Mouse (Mus musculus): ENCODE data around the gene Tacc2.

The Tacc2 gene

DNA sequence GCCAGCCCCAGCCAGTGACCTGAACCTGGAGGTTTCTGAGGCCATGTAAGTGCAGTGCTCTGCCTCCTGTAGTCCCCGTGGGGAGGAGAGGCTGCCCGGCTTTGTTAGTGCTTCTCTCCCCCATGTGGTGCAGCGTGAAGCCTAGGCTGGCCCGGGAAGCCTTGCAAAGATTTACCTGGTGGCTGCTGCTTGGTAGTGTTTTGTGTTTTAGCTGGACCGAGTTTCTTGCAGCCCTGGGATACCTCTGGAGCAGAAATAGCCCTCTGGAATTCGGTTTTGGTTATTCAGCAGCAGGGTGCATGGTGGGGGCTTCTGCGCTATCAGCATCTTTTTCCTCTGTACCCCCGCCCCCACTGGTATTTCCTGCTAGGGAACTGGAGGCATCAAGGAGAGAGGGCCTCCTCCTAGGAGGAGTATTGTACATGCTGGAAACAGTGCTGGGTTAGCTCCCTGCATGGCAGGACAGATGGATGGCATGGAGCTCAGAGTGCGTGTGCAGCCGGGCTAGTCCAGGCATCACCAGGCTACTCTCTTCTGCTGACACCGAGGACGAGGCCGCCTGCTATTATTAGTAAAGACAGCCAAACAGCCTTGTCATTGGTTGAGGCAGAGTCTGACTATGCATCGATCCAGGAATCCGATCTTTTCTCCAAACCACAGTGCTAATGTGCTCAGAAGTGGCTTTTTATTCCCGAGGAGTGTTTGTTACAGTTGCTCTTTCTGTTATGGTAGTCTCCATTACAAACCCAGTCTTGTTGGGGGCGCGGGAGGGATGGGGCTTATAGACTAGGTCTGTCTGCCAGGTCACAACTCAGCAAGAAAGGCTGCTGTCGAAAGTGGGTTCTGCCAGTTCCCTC is 115.9 kb downstream of the Tacc2 start:
- DNase-seq, result peak; percentile 34

DNA sequence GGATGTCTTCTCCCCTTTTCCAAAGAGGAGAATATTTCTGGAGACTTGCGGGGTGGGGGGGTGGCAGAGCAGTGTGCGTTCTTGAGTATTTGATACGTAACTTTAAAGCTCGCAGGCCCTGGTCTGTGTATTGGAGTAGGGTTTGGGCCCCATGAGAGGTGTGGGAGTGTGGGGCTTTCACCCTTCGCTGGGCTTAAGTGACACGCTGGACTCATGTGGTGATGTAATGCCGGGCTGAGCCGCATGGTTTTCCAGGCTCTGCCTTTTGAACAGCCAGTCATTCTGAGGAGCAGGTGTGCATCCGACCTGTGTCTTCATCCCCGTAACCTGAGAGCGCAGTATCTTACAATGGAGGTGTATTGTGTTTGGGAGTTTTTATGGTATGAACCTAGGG is 116.6 kb downstream of the Tacc2 start:
- no peak for DNase-seq

DNA sequence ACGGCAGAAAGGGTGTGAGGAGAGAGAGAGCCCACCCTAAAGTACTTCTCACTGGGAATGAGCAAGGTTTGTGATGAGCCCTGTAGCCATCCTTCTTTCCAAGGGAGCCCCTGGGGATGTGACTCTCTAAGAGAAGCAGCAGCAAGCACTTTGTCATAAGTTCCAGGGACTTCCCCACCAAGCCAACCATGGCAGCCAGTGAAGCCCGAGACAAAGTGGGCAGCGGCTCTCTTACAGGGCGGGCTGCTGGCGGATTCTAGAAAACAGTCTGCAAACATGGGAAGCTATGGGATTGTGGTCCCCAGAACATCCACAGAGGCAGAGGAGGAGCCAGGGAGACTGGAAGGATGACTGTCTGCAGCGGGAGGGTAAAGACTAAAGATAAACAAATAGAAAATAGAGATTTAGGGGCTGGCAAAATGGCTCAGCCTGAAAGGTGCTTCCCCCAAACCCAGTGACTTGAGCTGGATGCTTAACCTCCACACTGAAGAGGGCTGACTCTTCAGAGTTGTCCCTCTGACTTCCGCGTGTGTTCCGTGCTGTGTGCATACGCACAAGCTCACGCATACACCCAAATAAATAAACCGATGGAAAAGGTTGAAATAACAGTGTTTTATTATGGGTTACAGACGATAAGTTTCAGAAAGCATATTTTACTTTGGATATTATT is 118.6 kb downstream of the Tacc2 start:
- DNase-seq, result no peak

DNA sequence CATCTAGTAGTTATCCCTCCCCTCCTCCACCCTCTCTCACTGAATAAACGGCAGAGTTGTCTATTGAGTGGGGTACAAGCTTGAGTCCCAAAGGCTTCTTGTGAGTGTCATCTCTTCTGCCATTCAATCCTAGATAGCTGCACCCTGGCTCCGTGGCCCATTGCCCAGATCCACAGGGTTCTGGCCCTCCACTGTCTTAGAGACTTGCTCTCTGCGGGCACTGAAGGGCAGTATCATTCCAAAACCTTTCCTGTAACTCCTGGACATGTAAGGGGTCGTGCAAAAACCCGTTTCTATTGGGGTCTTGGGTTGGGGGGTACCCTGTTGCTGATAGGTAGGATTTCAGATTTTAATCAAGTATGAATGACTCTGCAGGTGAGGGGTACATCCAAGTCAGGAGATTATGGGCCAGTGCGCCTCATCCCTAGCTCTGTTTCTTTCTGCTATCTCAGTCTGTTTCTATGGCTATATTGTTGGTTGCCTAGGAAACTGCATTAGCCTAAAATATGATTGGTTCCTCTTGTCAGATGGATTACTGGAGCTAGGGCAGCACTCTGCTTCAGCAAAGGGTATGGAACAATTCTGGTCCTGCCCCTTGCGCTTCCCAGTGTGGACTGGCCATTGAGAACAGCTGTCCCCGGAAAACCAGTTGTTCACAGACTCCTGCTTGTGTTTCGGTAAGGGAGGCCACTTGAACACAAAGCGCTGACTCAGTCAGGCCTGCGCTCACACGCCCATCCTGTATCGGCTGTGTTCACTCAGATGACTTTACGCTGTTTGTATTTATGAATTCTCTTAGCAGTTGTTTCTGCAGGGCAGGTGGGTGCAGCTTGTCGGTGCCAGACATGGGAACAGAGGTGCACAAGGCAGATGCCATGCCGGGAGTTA is 119.4 kb downstream of the Tacc2 start:
- DNase-seq, result no peak

DNA sequence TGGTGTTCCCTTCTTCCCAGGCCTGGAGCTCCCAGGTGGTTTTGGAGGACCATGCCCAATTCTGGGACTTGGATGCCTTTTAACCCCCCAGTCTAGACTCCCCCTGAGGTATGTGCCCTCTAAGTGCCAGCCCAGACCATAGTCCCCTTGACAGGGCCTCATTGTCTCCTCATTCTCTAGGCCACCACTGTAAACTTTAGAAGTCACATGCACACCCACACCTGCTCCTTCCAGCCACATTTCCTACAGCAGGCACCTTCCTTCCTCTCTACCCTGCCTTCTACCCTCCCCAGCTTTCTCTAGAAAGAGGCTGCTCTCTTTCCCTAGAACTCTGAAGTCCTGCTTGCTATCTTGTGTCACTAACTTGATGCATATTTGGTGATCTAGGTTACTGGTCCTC is 121.2 kb downstream of the Tacc2 start:
- no peak for DNase-seq

DNA sequence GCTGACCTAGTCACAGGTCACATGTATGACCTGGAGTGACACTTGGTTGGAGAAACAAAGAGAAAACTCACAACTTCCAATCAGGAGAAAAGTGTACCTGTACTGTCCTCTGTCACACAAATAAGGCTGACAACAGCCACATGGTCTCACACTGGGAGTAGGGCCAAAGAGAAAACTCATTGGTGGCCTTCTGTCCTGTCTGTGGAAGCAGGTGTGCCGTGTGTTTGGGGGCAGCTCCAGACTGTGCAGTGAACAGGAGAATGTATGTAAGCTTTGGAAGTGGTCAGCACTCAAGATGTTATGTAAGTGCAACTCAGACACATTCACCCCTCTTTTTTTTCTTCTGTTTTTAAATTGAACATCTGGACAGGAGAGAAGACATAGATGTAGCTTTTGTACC is 124.1 kb downstream of the Tacc2 start:
- DNase-seq, result no peak

DNA sequence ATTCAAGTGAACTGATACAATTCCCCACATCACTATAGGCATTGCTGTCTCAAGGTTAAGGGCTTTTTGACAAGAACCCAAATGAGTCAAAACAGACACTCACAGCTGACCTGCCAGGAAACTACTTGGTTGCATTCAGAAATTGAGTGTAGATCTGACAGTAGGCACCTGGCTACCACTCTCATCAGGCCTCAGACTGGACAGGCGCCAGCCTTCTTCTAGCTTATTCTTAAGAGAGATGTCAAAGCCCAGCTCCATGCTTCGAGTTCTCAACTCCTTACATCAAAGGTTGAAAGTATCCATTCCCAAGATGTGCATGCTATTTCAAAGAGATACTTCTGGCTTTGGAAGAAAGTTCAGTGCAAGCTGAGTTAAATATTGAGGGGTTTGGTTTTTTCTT is 128.0 kb downstream of the Tacc2 start:
- DNase-seq, result no peak

DNA sequence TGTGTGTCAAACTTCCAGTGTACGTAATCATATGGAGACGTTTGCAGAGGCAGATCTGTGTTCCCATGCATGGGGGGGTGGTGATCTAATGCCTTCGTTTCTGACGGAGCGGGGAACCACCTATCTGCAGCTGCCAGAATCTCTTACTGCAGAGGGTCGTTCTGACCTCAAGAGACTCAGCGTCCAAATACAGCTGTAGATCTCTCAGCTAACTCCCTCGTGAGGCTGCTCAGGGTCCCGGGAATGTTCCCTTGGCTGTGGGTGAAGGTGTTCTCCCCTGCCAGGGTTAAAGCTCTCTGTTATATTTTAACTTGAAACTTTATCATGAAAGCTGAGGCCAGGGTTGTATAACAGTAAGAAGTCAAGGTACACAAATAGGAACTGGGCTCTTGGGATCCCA is 131.7 kb downstream of the Tacc2 start:
- DNase-seq, result no peak

DNA sequence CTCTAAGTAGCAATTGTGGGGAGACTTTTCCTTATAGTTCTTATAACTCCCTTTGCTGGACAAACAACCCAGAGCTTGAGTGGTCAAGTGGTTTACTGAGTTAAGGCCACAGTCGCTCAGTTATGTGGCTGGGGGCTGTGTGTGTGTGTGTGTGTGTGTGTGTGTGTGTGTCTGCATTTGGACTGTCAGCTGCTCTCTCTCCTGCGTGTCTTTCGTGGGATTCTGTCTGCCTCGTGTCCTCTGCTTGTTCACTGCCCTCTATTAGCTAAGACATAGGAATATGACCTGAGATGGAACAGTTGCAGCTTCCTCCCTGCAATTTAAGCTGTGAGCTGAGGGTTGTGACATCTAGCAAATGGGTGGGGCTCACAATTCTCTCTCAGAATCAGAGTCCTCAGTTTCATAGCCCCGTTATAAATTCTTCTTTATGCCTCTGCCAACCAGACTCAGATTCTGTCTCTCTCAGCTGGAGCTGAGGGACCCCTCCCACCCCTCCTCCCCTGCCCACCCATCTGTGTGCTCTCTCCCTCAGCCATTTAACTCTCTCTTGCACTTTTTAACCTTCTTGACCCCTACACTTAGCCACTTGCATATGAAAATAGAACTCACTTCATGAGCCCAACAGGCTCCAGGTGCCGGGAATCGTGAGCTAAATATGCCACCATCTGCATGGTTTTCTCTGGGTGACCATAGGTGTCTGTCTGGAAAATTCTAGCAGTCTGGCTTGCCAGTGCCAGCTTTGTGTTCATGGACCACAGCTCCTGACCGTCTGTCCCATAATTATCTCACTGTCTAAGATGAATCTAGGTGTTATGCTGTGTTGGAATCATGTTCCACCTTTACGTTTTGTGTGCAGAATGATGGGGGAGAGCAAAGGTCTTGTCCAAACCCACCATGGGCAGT is 132.4 kb downstream of the Tacc2 start:
- DNase-seq, result no peak

DNA sequence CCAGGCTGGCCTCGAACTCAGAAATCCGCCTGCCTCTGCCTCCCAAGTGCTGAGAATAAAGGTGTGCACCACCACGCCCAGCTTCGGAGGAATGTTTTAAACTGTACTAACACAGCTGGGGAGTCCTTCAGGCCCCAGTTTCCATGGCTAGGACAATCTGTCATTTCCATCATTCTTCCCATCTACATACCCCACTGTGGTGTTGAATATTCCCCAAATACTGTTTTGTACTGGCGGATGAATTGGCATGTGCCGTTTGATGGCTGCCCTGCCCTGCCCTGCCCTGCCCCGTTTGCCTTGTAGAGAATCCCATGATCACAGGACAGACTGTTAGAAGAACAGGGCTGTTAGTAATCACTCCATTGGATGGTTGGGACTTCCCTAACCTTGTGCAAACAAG is 134.6 kb downstream of the Tacc2 start:
- no peak for DNase-seq

DNA sequence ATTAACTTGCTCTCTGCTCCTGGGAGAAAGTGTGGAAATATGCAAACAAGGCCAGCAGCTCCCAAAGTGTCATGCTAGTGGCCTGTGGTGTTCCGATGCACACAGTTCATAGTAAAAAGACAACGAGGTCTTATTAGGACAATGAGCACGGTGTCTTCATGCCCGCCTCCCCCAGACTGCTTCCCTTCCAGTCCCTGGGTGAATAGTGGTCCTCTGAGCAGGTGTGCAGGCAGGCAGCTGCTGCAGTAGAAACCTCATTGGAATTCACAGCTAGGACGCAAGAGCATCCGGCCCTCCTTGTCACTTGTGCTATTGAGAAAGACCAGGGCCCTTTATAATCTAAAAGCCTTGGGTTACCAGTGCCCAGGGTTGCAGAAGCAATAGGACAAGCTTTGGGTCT is 136.1 kb downstream of the Tacc2 start:
- no peak for DNase-seq

DNA sequence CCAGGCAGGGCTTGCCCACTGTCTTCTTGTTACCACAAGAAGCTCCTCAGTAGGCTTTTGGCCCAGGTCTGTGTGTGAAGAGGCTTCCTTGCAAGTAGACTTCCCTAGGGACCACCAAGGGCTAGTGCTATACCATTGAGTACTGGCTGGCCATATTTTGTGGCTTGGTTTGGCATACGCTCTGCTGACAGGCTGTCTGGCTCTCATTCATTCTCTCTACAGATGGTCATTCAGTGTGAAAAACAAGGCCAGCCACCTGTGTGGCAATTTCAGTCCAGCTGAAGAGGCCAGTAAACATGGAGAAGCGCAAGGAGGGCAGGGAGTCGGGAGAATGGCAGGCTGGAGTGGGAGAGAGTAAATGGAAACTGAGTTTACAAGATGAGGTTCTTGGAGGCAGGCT is 138.2 kb downstream of the Tacc2 start:
- no peak for DNase-seq

DNA sequence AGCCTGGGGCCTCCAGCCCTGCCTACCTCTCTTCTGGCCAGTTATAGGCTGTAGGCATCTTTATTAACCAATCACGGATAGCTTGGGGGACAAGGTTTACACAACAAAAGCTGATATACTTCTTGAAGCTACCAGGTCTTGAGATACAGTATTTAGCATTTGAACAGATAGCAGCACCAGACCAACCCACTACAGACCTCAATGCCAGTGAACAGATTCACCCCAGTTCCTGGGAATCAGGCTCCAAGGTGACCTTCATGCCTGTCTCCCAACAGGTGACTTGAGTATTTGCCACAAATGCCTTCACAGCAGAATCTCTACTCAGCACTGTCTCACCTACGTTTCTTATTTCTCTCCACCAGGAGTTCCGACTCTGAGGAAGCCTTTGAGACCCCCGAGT is 139.1 kb downstream of the Tacc2 start:
- DNase-seq, result no peak

DNA sequence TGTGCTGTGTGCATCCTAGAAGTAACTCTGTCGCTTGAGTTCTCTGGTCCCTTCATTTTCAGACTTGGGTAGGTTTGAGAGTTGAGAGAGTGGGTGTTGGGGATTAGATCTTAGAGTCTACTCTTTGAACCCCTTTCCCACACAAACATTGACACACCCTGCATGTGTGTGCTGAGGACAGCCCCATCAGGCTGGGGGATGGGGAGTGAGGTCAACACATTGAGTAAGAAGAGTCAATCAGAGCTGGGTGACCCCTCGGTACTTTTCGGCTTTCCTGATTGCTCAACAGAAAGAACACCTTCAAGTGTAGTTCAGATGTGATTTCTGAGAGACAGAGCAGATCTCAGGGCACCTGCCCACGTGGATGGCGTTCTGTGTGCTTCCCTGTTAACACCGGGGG is 139.8 kb downstream of the Tacc2 start:
- no peak for DNase-seq

DNA sequence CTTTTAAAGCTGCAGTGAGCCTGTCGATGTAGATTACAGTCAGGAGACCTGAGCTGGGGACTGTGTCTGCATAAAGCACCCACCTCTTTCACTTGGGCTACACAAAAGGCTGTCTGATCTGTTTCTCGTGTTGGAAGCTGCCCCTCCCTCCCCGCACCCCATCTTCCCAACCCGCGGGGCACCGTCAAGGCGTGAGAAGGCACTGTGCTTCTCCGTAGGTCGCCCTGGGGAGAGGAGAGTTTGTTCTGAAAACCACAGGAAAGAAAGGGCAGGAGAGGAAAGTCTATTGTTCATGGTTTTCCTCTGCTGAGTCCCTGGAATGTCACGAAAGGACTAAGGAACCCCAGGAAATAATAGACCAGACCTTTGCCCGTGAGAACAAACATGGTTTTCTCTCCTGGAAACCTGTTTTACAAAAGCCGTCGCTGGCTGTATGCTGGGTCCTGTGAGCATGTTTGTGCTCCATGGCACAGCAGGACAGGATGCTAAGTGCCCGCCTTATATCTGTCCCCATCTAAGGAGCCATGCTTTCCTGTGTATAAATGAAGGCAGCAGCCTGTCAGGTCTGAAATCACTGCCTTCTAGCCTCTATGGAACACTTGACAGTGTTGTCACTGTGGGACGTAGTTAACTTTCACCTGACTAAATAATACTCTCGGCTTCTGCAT is 142.8 kb downstream of the Tacc2 start:
- DNase-seq, result no peak

DNA sequence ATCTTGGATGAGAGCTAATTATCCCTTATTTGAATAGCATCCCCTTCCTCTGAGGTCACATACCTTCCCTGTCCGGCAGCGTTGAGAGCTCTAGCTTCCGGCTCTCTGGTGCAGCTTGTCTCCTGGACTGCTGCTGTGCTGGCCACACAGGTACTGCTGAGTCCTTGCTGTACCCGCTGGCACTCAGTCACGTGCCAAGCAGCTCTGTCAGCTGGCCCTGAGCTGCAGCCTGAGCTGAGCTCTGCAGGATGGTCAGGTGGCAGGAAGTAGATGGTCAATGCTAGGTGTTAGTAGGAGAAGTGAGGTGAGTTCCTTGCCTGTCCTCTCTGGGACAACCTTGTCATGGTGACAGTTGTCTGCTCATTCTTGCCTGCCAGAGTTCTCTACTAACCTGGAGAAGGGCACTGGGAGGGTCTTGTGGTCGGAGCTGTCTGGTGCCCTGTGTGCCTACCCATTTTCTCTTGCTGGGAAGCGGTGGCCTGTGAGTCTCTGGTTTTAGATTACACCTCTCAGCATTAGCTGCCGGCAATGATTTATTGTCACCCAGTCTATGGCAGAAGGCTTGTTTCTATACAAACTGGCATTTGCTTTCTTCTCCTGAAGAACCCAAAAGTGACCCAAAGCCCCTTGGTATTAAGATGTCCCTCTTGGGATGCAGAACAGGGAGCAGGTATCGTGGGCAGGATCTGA is 143.6 kb downstream of the Tacc2 start:
- no peak for DNase-seq

DNA sequence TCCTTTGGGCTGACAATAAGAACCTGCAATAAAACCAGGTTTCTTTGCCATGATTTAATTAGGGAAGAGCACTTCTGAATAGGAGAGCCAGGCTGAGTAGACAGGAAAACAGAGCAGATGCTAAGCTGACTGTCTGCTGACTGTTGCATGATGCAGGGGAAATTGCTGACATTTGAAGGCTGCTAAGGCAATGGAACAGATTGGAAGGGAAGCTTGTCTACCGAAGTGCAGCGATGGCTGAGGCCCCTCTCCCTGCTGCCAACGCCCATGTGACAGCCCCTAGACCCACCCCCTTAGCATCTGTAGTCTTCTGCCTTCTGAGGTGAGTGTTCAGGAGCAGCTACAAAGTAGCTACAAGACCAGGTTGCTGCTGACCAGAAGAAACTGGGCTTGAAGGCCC is 148.9 kb downstream of the Tacc2 start:
- DNase-seq, result peak; percentile 73

DNA sequence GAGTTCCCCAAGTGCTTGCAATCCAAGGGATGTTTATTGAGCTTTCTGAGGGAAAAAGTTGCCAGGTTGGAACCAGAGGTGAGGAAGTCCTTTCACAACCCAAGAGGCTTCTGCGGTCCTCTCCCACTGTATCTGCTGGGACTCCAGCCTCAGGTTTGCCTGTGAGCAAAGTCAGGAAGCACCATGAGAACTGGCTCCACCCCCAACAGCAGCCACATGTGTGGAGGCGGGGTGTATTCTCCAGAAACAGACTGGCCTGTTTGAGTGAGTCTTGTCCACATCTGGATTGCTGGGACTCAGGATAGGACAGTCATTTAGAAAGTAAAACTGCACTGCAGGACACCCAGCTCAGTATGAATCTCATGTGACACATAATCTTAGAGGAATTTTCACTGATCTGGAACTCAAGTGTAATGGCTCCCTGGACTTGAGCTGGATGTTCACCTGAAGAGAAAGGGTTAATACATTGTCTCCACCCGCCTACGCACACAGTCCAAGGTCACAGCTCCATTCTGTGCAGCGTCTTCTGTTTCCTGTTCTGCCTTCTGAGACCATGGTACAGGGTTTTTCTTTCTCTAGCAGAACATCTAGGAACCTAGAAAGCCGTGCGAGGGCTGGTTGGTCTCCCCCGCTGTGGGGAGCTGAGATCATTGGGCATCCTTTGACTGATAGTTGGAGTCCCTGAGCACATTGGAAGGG is 149.6 kb downstream of the Tacc2 start:
- no peak for DNase-seq

DNA sequence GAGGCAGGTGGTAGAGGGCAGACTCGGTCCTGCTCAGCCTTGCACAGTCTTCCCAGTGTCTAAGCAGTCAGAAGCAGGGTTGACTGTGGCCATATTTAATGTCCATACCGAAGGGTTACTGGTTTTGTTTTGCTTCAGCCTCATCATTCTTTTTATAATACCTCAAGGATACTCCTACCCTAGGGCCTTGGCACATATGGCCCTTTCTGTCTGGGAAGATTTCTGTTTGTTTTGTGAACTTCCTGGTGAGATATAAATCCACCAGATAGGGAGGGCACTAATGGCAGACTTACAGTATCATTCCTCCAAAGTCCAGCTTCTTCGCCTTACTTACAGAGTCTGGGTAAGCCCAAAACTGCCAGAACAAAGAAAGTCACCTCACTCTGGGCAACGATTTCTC is 150.3 kb downstream of the Tacc2 start:
- DNase-seq, result no peak

DNA sequence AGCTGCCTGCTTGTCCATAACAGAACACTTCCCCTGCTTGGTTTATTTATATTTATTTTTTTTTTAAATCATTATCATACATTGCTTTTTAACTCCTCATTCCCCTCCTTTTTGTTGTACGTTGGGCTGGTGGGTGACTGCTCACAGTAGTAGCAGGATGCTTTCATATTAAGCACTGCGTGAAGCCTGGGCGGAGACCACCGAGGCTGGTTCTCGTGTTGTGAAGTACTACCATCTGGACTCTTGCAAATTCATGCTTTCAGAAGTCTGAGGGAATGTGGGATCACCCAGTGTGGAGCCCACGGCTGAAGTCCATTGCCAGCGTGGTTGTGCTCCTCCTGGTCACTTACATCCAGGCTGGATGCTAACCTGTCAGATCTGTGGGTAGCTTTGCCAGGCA is 154.6 kb downstream of the Tacc2 start:
- no peak for DNase-seq

DNA sequence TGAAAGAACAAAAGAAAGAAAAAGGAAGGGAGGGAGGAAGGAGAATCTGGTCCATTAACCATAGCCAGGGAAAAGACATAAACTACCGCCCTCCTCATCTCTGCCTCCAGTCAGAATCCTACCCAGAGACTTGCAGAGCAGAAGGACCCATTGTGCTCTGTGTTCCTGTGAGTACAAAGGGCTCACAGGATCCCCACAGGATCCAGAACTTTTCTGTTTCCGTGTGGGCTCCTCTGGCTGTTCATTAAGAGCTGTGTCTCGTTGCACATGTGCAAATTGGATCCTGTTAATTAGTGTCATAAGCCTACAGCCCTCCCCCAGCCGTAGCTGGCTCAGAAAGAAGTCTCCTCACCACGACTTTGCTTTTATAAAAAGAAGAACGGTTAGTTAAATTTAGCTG is 155.7 kb downstream of the Tacc2 start:
- peak; percentile 41 for DNase-seq

Data from layer of hippocampus, adult 9-11 months (tissue).